Mouse (Mus musculus): Measurements from ENCODE around the gene Phldb1.

- TF ChIP-seq CTCF (IDR thresholded peaks at IDR 0.05; ENCODE audit: control insufficient read depth, insufficient read depth, low read length) (no peak), POLR2A (IDR thresholded peaks at IDR 0.05; ENCODE audit: borderline replicate concordance, control insufficient read depth, low read depth, low read length) (peak; percentile 84; the same call in 1 of the 2 replicates)
These were observed 32.4 kb upstream of the Phldb1 start, which contains the start of the genes Arcn1 and Ift46 for GRCm38 (mm10) chr9:44767101-44768028.

Data from bone marrow, adult 2 months (tissue).